12 mouse cellular contexts compared by ENCODE assay signal in the genomic region with DNA sequence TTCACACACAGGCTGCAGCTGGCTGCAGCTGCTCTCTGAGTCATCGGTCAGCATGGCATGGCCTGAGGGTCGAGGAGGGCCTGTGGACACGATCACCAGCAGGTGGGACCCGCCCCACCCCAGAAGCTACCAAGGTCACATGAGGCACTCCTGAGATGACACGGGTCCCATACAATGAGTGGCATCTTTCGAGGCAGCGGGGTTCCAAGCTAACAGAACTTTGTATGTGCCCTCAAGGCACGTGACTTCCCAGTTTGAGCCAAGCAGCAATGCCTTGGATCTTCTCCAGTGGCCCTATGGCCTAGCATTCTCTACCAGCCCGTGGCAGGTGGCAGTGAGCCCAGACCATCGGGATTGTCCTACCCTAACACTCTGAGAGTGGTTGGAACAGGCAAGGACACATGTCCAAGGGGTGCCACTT. TPM values are rescaled to one million over a fixed set of nuclear protein-coding genes. Genes with fewer than 3 reads are reported as not detected.
A peak's percentile ranks its signal among the peaks of the same experiment; 100 is the strongest.
DNase-seq lines count a peak whose midpoint lies in the region; ATAC-seq and TF ChIP-seq lines count a peak whose summit lies in the region.
"Had no signal": no experiment of that assay in that cellular context is flagged by ENCODE, and none has a peak within 500 bp of the region (broad histone marks: within the 10 kb centered on the region; RNA-seq: fewer than 3 reads in every experiment).

No protein-coding gene starts in this region.

- H3K27me3 ChIP-seq in heart, embryonic 12.5 days (replicated peaks), result no peaks in the 10 kb centered on the region
- H3K27me3 ChIP-seq in heart, postnatal 0 days (ENCODE audit: control insufficient read depth, insufficient read depth, low read length), result no peaks in the 10 kb centered on the region
- no peaks in the 10 kb centered on the region for H3K27me3 ChIP-seq in neural tube, embryonic 15.5 days (replicated peaks)
- no peaks in the 10 kb centered on the region for H3K27me3 ChIP-seq in embryonic facial prominence, embryonic 10.5 days (replicated peaks; ENCODE audit: low read depth, poor library complexity, severe bottlenecking)
- H3K27me3 ChIP-seq: CH12.LX; lung, embryonic 15.5 days had no signal

- H3K9me3 ChIP-seq in heart, embryonic 12.5 days (replicated peaks), result no peaks in the 10 kb centered on the region
- H3K9me3 ChIP-seq in heart, postnatal 0 days (replicated peaks; ENCODE audit: control insufficient read depth, low read length), result no peaks in the 10 kb centered on the region
- H3K9me3 ChIP-seq in neural tube, embryonic 15.5 days (replicated peaks), result no peaks in the 10 kb centered on the region
- no peaks in the 10 kb centered on the region for H3K9me3 ChIP-seq in embryonic facial prominence, embryonic 10.5 days
- H3K9me3 ChIP-seq: lung, embryonic 15.5 days had no signal

- no peak overlapping the region for H3K4me3 ChIP-seq in heart, embryonic 12.5 days
- H3K4me3 ChIP-seq in heart, postnatal 0 days (ENCODE audit: low read depth, low read length), result no peak overlapping the region
- no peak overlapping the region for H3K4me3 ChIP-seq in neural tube, embryonic 15.5 days (replicated peaks)
- H3K4me3 ChIP-seq in embryonic facial prominence, embryonic 10.5 days, result no peak overlapping the region
- H3K4me3 ChIP-seq: erythroblast, embryonic 14.5 days; lung, embryonic 15.5 days had no signal

- TF ChIP-seq EP300 in heart, postnatal 0 days (IDR thresholded peaks at IDR 0.05; ENCODE audit: low read depth), result peak; percentile 53; the same call in 1 of the 2 replicates

- H3K36me3 ChIP-seq in heart, embryonic 12.5 days, result peaks cover 58% of the 10 kb centered on the region
- peaks cover 53% of the 10 kb centered on the region for H3K36me3 ChIP-seq in heart, postnatal 0 days (replicated peaks; ENCODE audit: control insufficient read depth, insufficient read depth, low read length)
- peaks cover 31% of the 10 kb centered on the region for H3K36me3 ChIP-seq in neural tube, embryonic 15.5 days
- peaks cover 56% of the 10 kb centered on the region for H3K36me3 ChIP-seq in embryonic facial prominence, embryonic 10.5 days (replicated peaks)

- WGBS in heart, embryonic 12.5 days, result 81% methylated on average over 10 of the region's 10 CpGs
- 47% methylated on average over 10 of the region's 10 CpGs for WGBS in heart, postnatal 0 days
- 73% methylated on average over 10 of the region's 10 CpGs for WGBS in neural tube, embryonic 15.5 days
- whole genome bisulfite sequencing in embryonic facial prominence, embryonic 10.5 days, result 85% methylated on average over 10 of the region's 10 CpGs

- H3K9ac ChIP-seq in heart, embryonic 12.5 days, result no peak overlapping the region
- H3K9ac ChIP-seq in heart, postnatal 0 days (replicated peaks; ENCODE audit: low read depth, low read length), result no peak overlapping the region
- no peak overlapping the region for H3K9ac ChIP-seq in neural tube, embryonic 15.5 days (replicated peaks)
- H3K9ac ChIP-seq: lung, embryonic 15.5 days had no signal

- peak; percentile 99 for DNase-seq in heart, adult 11 months
- DNase-seq in right cerebral cortex, postnatal 10 days (ENCODE audit: low spot score in 2 of 2), result peak; percentile 64 to 72
- no peak for DNase-seq in right cerebral cortex, postnatal 25 days
- peak; percentile 87 for DNase-seq in heart, postnatal 0 days (ENCODE audit: low spot score)
- DNase-seq in urinary bladder, postnatal 4 days (ENCODE audit: low spot score in 2 of 2), result no peak
- no peak for DNase-seq in embryonic facial prominence, embryonic 10.5 days (ENCODE audit: low spot score)

- peaks cover 30% of the 10 kb centered on the region for H3K4me1 ChIP-seq in heart, embryonic 12.5 days (replicated peaks)
- peaks cover 47% of the 10 kb centered on the region for H3K4me1 ChIP-seq in heart, postnatal 0 days (ENCODE audit: control insufficient read depth, insufficient read depth)
- peaks cover 52% of the 10 kb centered on the region for H3K4me1 ChIP-seq in neural tube, embryonic 15.5 days
- H3K4me1 ChIP-seq in embryonic facial prominence, embryonic 10.5 days, result peaks cover 41% of the 10 kb centered on the region

- ATAC-seq in heart, embryonic 12.5 days (ENCODE audit: insufficient number of reproducible peaks, low FRiP score), result no peak
- ATAC-seq in heart, postnatal 0 days (ENCODE audit: insufficient read depth, low read depth), result peak; percentile 67
- no peak for ATAC-seq in neural tube, embryonic 15.5 days (ENCODE audit: low FRiP score)

- no peak for TF ChIP-seq CTCF in heart, postnatal 0 days (IDR thresholded peaks at IDR 0.05; ENCODE audit: low read depth)

- no peak overlapping the region for H3K4me2 ChIP-seq in heart, embryonic 12.5 days
- H3K4me2 ChIP-seq in heart, postnatal 0 days (ENCODE audit: low read depth, low read length), result no peak overlapping the region
- H3K4me2 ChIP-seq in neural tube, embryonic 15.5 days, result no peak overlapping the region
- H3K4me2 ChIP-seq: lung, embryonic 15.5 days had no signal

- no peak overlapping the region for H3K27ac ChIP-seq in heart, embryonic 12.5 days (ENCODE audit: poor library complexity, severe bottlenecking)
- H3K27ac ChIP-seq in heart, postnatal 0 days (ENCODE audit: low read depth), result peak overlapping the region; percentile 69
- H3K27ac ChIP-seq in neural tube, embryonic 15.5 days (replicated peaks), result no peak overlapping the region
- H3K27ac ChIP-seq in embryonic facial prominence, embryonic 10.5 days (replicated peaks), result no peak overlapping the region
- H3K27ac ChIP-seq: kidney, postnatal 0 days; lung, embryonic 15.5 days had no signal

RNA-seq across cellular contexts. Expression of a gene that starts 17.2 kb away (rescaled TPM):
- 34.8 and 36.9 TPM in 2 replicates for polyA plus RNA-seq in heart, embryonic 12.5 days (2016; fragmentation: Nextera tagmentation; extraction: Ambion mirVana)
- total RNA-seq in heart, postnatal 0 days (2014; rRNA removed; ENCODE audit: low replicate concordance), result 96.0 and 138 TPM in 2 replicates
- 25.8 and 28.0 TPM in 2 replicates for polyA plus RNA-seq in heart, postnatal 0 days (2015; fragmentation: Nextera tagmentation; extraction: Ambion mirVana)
- 30.2 and 36.1 TPM in 2 replicates for polyA plus RNA-seq in neural tube, embryonic 15.5 days (2015; fragmentation: Nextera tagmentation; extraction: Ambion mirVana)
- 48.4 and 51.1 TPM in 2 replicates for polyA plus RNA-seq in embryonic facial prominence, embryonic 10.5 days (2016; fragmentation: Nextera tagmentation; extraction: Ambion mirVana)

RNA-seq across cellular contexts. Expression of a gene that starts 44.8 kb away (rescaled TPM):
- not detected in 2 replicates for polyA plus RNA-seq in heart, embryonic 12.5 days (2016; fragmentation: Nextera tagmentation; extraction: Ambion mirVana)
- total RNA-seq in heart, postnatal 0 days (2014; rRNA removed; ENCODE audit: low replicate concordance), result not detected in 2 replicates
- polyA plus RNA-seq in heart, postnatal 0 days (2015; fragmentation: Nextera tagmentation; extraction: Ambion mirVana), result not detected in 2 replicates
- not detected in 2 replicates for polyA plus RNA-seq in neural tube, embryonic 15.5 days (2015; fragmentation: Nextera tagmentation; extraction: Ambion mirVana)
- polyA plus RNA-seq in embryonic facial prominence, embryonic 10.5 days (2016; fragmentation: Nextera tagmentation; extraction: Ambion mirVana), result not detected in 2 replicates
- total RNA-seq: CH12.LX had no signal
- polyA plus RNA-seq: erythroblast, embryonic 14.5 days; lung, embryonic 15.5 days had no signal

RNA-seq across cellular contexts. Expression of a gene that starts 49.8 kb away (rescaled TPM):
- polyA plus RNA-seq in heart, embryonic 12.5 days (2016; fragmentation: Nextera tagmentation; extraction: Ambion mirVana), result 151 and 160 TPM in 2 replicates
- 71.6 and 80.1 TPM in 2 replicates for total RNA-seq in heart, postnatal 0 days (2014; rRNA removed; ENCODE audit: low replicate concordance)
- polyA plus RNA-seq in heart, postnatal 0 days (2015; fragmentation: Nextera tagmentation; extraction: Ambion mirVana), result 69.5 and 78.3 TPM in 2 replicates
- 135 and 145 TPM in 2 replicates for polyA plus RNA-seq in neural tube, embryonic 15.5 days (2015; fragmentation: Nextera tagmentation; extraction: Ambion mirVana)
- polyA plus RNA-seq in embryonic facial prominence, embryonic 10.5 days (2016; fragmentation: Nextera tagmentation; extraction: Ambion mirVana), result 169 and 171 TPM in 2 replicates

RNA-seq across cellular contexts. Expression of a gene that starts 49.9 kb away (rescaled TPM):
- 63.1 and 71.9 TPM in 2 replicates for polyA plus RNA-seq in heart, embryonic 12.5 days (2016; fragmentation: Nextera tagmentation; extraction: Ambion mirVana)
- 10.0 and 41.0 TPM in 2 replicates for total RNA-seq in heart, postnatal 0 days (2014; rRNA removed; ENCODE audit: low replicate concordance)
- 49.5 and 60.6 TPM in 2 replicates for polyA plus RNA-seq in heart, postnatal 0 days (2015; fragmentation: Nextera tagmentation; extraction: Ambion mirVana)
- polyA plus RNA-seq in neural tube, embryonic 15.5 days (2015; fragmentation: Nextera tagmentation; extraction: Ambion mirVana), result 133 and 136 TPM in 2 replicates
- polyA plus RNA-seq in embryonic facial prominence, embryonic 10.5 days (2016; fragmentation: Nextera tagmentation; extraction: Ambion mirVana), result 133 and 139 TPM in 2 replicates

Comparison
In these comparisons a context has a peak if more than half of its experiments do, and no peak if none do; other contexts are left out.
1. DNase-seq: peak in heart, adult 11 months (single experiment), right cerebral cortex, postnatal 10 days (2 of 2) and heart, postnatal 0 days (single experiment); none in right cerebral cortex, postnatal 25 days (single experiment), urinary bladder, postnatal 4 days (0 of 2) and embryonic facial prominence, embryonic 10.5 days (single experiment).